Mouse (Mus musculus) MEL (cell line): ENCODE measurements around the gene Siah2. TPM values are rescaled to one million over a fixed set of nuclear protein-coding genes. Genes with fewer than 3 reads are reported as not detected.

Experiments
- DNase-seq: peaks from one replicate; pipeline ENCODE4 v3.0.0; 2011; ENCODE audit warnings: low read depth, low spot score
- H3K27ac ChIP-seq: 2 replicates; pipeline ENCODE4 v1.5.1; 2012; ENCODE audit warnings: low read depth, mild to moderate bottlenecking, control low read depth, low read length, moderate library complexity; ENCODE audit not compliant: control insufficient read depth
- H3K27me3 ChIP-seq, 2 experiments: fragments of 150-350 bp in 1 of 2; sonication (generic) in 1 of 2; 2 replicates each; pipeline ENCODE4 v1.6.1; 2012; ENCODE audit warnings: low read length in 2 of 2, mild to moderate bottlenecking in 2 of 2, improper control_type of control experiment in 1 of 2, moderate library complexity in 1 of 2; ENCODE audit not compliant: insufficient read depth in 2 of 2, control insufficient read depth in 1 of 2
- H3K36me3 ChIP-seq, 2 experiments: 2 replicates each; pipeline ENCODE4 v1.6.1; 2012 to 2014; ENCODE audit warnings: low read length in 2 of 2, improper control_type of control experiment in 1 of 2, inconsistent platforms in 1 of 2, mild to moderate bottlenecking in 1 of 2; ENCODE audit not compliant: insufficient read depth in 2 of 2, control insufficient read depth in 1 of 2
- H3K4me1 ChIP-seq, 2 experiments: fragments of 150-350 bp in 1 of 2; sonication (generic) in 1 of 2; 2 replicates each; pipeline ENCODE4 v1.6.1; 2012; ENCODE audit warnings: low read length in 2 of 2, improper control_type of control experiment in 1 of 2, mild to moderate bottlenecking in 1 of 2; ENCODE audit not compliant: insufficient read depth in 2 of 2, control insufficient read depth in 1 of 2
- H3K4me3 ChIP-seq, 2 experiments: fragments of 150-350 bp in 1 of 2; sonication (generic) in 1 of 2; 2 replicates each; pipeline ENCODE4 v1.5.1; 2012; ENCODE audit warnings: low read depth in 2 of 2, low read length in 2 of 2, mild to moderate bottlenecking in 2 of 2, moderate library complexity in 2 of 2, control low read depth in 1 of 2, improper control_type of control experiment in 1 of 2; ENCODE audit not compliant: control insufficient read depth in 1 of 2, insufficient read depth in 1 of 2
- H3K79me2 ChIP-seq: 2 replicates; pipeline ENCODE4 v1.6.1; 2012; ENCODE audit warnings: mild to moderate bottlenecking, low read length, moderate library complexity; ENCODE audit not compliant: control insufficient read depth, poor library complexity, insufficient read depth
- H3K9ac ChIP-seq: 2 replicates; pipeline ENCODE4 v1.6.1; 2012; ENCODE audit warnings: low read depth, mild to moderate bottlenecking, control low read depth, low read length, moderate library complexity; ENCODE audit not compliant: control insufficient read depth, poor library complexity, severe bottlenecking
- H3K9me3 ChIP-seq: fragments of 150-350 bp; sonication (generic); replicated peaks from 2 replicates; pipeline ENCODE4 v1.6.1; 2012; ENCODE audit warnings: mild to moderate bottlenecking, low read length, improper control_type of control experiment, moderate library complexity; ENCODE audit not compliant: insufficient read depth
- ELF1 ChIP-seq: IDR thresholded peaks from 2 replicates; pipeline ENCODE4 v1.6.1; 2014; ENCODE audit warnings: low read depth, mild to moderate bottlenecking, inconsistent platforms, low read length, improper control_type of control experiment, moderate library complexity
- EP300 ChIP-seq, 2 experiments: IDR thresholded peaks; 2 replicates each; pipeline ENCODE4 v1.6.1; 2011; ENCODE audit warnings: improper control_type of control experiment in 2 of 2, low read length in 2 of 2, low read depth in 1 of 2, mild to moderate bottlenecking in 1 of 2
- ETS1 ChIP-seq: IDR thresholded peaks from 2 replicates; pipeline ENCODE4 v1.6.1; 2012; ENCODE audit warnings: low read depth, mild to moderate bottlenecking, inconsistent platforms, low read length, improper control_type of control experiment, moderate library complexity
- GATA1 ChIP-seq: IDR thresholded peaks from 2 replicates; pipeline ENCODE4 v1.6.1; 2011; ENCODE audit warnings: low read depth, low read length, improper control_type of control experiment
- JUND ChIP-seq: IDR thresholded peaks from 2 replicates; pipeline ENCODE4 v1.6.1; 2011; ENCODE audit warnings: low read depth, mild to moderate bottlenecking, improper control_type of control experiment, low read length
- MAX ChIP-seq: IDR thresholded peaks from 2 replicates; pipeline ENCODE4 v1.6.1; 2011; ENCODE audit warnings: low read length, improper control_type of control experiment
- MAZ ChIP-seq: IDR thresholded peaks from 2 replicates; pipeline ENCODE4 v1.6.1; 2012; ENCODE audit warnings: low read depth, mild to moderate bottlenecking, inconsistent platforms, low read length, improper control_type of control experiment
- NELFE ChIP-seq: IDR thresholded peaks from 2 replicates; pipeline ENCODE4 v1.6.1; 2011; ENCODE audit warnings: low read depth, low read length, improper control_type of control experiment
- NRF1 ChIP-seq: IDR thresholded peaks from 2 replicates; pipeline ENCODE4 v1.6.1; 2014; ENCODE audit warnings: low read depth, mild to moderate bottlenecking, inconsistent platforms, low read length, improper control_type of control experiment, moderate library complexity; ENCODE audit not compliant: poor library complexity, insufficient read depth, severe bottlenecking
- POLR2A ChIP-seq, 2 experiments: IDR thresholded peaks; 2 replicates each; pipeline ENCODE4 v1.6.1; 2011 to 2012; ENCODE audit warnings: low read length in 2 of 2, mild to moderate bottlenecking in 2 of 2, control low read depth in 1 of 2, improper control_type of control experiment in 1 of 2, low read depth in 1 of 2, moderate library complexity in 1 of 2; ENCODE audit not compliant: control insufficient read depth in 1 of 2, insufficient read depth in 1 of 2, poor library complexity in 1 of 2
- POLR2AphosphoS2 ChIP-seq: IDR thresholded peaks from 2 replicates; pipeline ENCODE4 v1.6.1; 2011; ENCODE audit warnings: low read length, improper control_type of control experiment
- RCOR1 ChIP-seq: IDR thresholded peaks from 2 replicates; pipeline ENCODE4 v1.6.1; 2012; ENCODE audit warnings: low read depth, mild to moderate bottlenecking, inconsistent platforms, low read length, improper control_type of control experiment
- TCF12 ChIP-seq: IDR thresholded peaks from 2 replicates; pipeline ENCODE4 v1.6.1; 2014; ENCODE audit warnings: low read depth, mild to moderate bottlenecking, inconsistent platforms, low read length, improper control_type of control experiment, moderate library complexity
- USF2 ChIP-seq, 2 experiments: IDR thresholded peaks; 2 replicates each; pipeline ENCODE4 v1.6.1; 2011 to 2012; ENCODE audit warnings: improper control_type of control experiment in 2 of 2, low read length in 2 of 2, borderline replicate concordance in 1 of 2, inconsistent platforms in 1 of 2, low read depth in 1 of 2, mild to moderate bottlenecking in 1 of 2; ENCODE audit not compliant: insufficient read depth in 1 of 2
- ZC3H11A ChIP-seq: IDR thresholded peaks from 2 replicates; pipeline ENCODE4 v1.6.1; 2012; ENCODE audit warnings: low read depth, mild to moderate bottlenecking, inconsistent platforms, low read length, improper control_type of control experiment
- ZMIZ1 ChIP-seq: IDR thresholded peaks from 2 replicates; pipeline ENCODE4 v1.6.1; 2012; ENCODE audit warnings: low read depth, mild to moderate bottlenecking, inconsistent platforms, low read length, improper control_type of control experiment, moderate library complexity
- ZNF384 ChIP-seq: IDR thresholded peaks from 2 replicates; pipeline ENCODE4 v1.6.1; 2012; ENCODE audit warnings: low read depth, mild to moderate bottlenecking, inconsistent platforms, low read length, improper control_type of control experiment
- polyA plus RNA-seq, 2 experiments: library from polyadenylated mRNA; stranded (reverse) in 1 of 2; unstranded in 1 of 2; fragments of >175 nt in 1 of 2; fragments of >200 nt in 1 of 2; gene quantifications; 2 replicates each; pipeline versions ENCODE4 v1.2.1 to v1.2.4; 2012; ENCODE audit warnings: low replicate concordance in 2 of 2, low read depth in 1 of 2; ENCODE audit not compliant: insufficient read length in 2 of 2, insufficient read depth in 1 of 2, missing spikeins in 1 of 2
- total RNA-seq: library from RNA; depleted of rRNA; stranded (reverse); fragments of 300-350 nt; gene quantifications from 2 replicates; pipeline ENCODE4 v1.2.3, GENCODE M21; 2012

Gene Siah2
- total and polyA plus RNA-seq, 3 experiments, result 17.6 to 58.1 (median 22.5) TPM

GRCm38 (mm10) chr3:58686922-58687284 lies 5.3 kb downstream of the Siah2 start:
- DNase-seq, result no peak
- H3K27me3 ChIP-seq, result no peaks in the 10 kb centered on the region
- no peak overlapping the region for H3K27ac ChIP-seq
- peaks cover 57% of the 10 kb centered on the region for H3K79me2 ChIP-seq
- peaks cover 11 to 22% of the 10 kb centered on the region in 2 experiments for H3K4me1 ChIP-seq
- TF ChIP-seq TCF12, result no peak
- TF ChIP-seq ZNF384, result peak; percentile 66
- TF ChIP-seq, all 39 proteins: peak for 1
- Histone ChIP-seq H3K4me3 (no peak overlapping the region), H3K9me3 (no peaks in the 10 kb centered on the region), H3K9ac (no peak overlapping the region), H3K36me3 (peaks cover 8 to 29% of the 10 kb centered on the region in 2 experiments)

GRCm38 (mm10) chr3:58686206-58686921 lies 5.8 kb downstream of the Siah2 start:
- Histone ChIP-seq H3K27ac (no peak overlapping the region), H3K27me3 (no peaks in the 10 kb centered on the region), H3K4me1 (peaks cover 11 to 22% of the 10 kb centered on the region in 2 experiments), H3K9me3 (no peaks in the 10 kb centered on the region), H3K4me3 (no peak overlapping the region), H3K79me2 (peaks cover 55% of the 10 kb centered on the region), H3K36me3 (peaks cover 9 to 29% of the 10 kb centered on the region in 2 experiments), H3K9ac (no peak overlapping the region)
- TF ChIP-seq ZMIZ1, result no peak
- TF ChIP-seq MAZ, result no peak
- no peak for TF ChIP-seq RCOR1
- TF ChIP-seq EP300 (IDR thresholded peaks at IDR 0.05; ENCODE audit: low read depth in 1 of 2, low read length in 2 of 2), result no peak
- no peak for TF ChIP-seq ZC3H11A
- no peak for TF ChIP-seq JUND
- no peak for TF ChIP-seq GATA1
- no peak for TF ChIP-seq NELFE
- TF ChIP-seq MAX, result no peak
- no peak for TF ChIP-seq ETS1
- no peak for TF ChIP-seq ZNF384
- TF ChIP-seq POLR2A (IDR thresholded peaks at IDR 0.05; ENCODE audit: control insufficient read depth in 1 of 2, insufficient read depth in 1 of 2, low read depth in 1 of 2, low read length in 2 of 2, poor library complexity in 1 of 2), result no peak
- TF ChIP-seq USF2 (IDR thresholded peaks at IDR 0.05; ENCODE audit: borderline replicate concordance in 1 of 2, insufficient read depth in 1 of 2, low read depth in 1 of 2, low read length in 2 of 2), result no peak
- no peak for TF ChIP-seq POLR2AphosphoS2
- no peak for TF ChIP-seq NRF1
- TF ChIP-seq ELF1, result no peak
- no peak for DNase-seq
